Mouse (Mus musculus) cerebellum, adult 8-10 months (tissue): ENCODE measurements around the gene Myl6b.
A peak's percentile ranks its signal among the peaks of the same experiment; 100 is the strongest.

ENCODE experiments used
- DNase-seq: peaks from one replicate; pipeline ENCODE4 v3.0.0; 2022

Gene Myl6b

DNA sequence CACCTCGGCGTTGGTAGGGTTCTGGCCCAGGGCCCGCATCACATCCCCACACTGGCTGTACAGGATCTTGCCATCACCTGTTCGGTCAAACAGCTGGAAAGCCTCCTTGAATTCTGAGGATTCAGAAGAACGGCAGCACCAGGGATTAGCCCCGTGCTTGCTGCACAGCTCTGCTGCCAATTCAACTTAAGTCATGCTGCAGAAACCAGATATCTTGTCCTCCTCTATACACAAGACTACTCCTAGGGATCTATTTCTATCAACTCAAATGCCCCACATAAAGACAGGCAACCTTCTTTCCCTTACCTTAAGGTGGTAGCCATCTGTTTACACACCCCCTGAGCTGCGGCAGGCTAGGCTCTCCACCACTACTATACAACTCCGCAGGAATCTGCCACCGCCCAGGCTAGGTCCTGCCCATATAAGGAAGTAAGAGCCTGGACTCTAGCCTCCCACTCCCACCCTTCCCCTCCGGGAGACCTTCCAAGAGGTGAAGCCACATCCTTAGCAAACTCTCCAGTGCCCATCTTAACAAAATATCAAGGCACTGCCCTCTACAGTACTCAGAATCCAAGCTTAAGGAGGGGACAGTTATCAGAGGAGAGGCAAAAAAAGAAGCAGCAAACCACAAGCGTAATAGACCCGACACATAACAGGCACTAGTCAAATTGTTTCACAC lies 5.7 kb downstream of the Myl6b start:
- DNase-seq: peak; percentile 55

DNA sequence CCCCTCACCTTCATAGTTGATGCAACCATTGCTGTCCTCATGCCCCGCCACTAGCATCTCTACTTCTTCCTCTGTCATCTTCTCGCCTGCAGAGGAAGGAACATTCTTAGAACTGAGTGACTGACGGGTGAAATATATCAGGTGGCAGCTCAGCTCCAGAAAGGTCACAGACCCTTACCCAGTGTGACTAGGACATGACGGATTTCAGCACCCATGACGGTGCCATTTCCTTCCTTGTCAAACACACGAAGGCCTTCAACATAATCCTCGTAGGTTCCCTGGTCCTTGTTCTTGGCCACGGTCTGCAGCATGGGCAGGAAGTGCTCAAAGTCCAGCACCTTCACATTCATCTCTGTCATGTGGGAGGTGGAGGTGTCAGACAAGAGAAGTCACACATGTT lies 6.4 kb downstream of the Myl6b start:
- DNase-seq: peak; percentile 23

DNA sequence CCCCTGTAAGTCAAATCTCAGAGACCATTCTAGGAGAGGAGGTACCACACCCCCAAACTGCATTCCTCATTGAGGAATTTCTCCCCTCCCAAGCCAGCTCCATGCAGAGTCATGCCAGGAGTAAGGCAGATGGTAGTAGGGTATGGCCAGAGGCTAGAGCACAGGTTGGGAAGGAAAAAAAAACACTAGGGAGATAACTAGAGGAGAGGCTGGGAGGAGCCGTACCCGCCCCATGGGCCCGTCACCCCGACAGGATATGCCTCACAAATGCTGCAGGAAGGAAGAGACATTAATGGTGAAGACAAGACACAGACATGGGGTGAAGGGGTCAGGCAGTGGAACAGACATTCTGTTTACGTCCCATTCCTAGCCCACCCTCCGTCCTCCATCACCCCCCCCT lies 7.0 kb downstream of the Myl6b start:
- DNase-seq: peak; percentile 32

DNA sequence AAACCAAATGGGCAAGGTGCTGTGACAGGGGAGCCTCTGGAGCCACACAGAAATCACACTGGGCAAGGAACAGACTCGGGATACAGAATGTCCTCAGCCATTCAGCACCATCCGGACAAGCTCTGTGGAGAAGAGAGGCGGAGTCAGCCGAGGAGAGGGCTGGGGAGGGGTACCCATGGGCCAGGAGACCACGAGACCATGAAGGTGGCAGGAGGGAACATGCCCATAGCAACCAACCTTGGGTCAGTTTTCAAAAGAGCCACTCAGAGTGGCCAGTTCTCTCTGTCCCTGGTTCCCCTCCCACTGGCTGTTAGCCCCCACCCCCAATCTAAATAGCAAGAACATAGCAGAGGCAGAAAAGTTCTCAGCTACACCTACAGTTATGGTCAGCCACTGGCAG lies 7.6 kb downstream of the Myl6b start:
- no peak for DNase-seq

DNA sequence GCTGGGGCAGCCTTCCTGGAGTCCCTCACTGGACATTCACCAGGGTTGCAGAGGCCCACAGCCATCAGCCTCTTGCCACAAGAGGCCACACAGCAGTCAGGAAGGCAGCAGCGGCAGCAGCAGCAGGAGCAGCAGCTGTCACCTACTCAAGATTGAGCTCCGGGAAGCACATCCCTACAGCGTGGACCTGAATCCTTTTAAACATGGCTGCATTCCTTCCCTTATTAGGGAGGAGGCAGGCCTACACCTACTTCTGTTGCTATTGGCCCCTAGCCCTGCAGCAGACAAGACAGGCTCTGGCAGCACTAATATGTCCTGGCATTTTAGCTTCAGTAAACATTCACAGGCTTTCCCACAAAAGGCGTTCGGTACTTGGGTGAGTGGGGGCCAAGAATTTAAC lies 8.3 kb downstream of the Myl6b start:
- DNase-seq: no peak

DNA sequence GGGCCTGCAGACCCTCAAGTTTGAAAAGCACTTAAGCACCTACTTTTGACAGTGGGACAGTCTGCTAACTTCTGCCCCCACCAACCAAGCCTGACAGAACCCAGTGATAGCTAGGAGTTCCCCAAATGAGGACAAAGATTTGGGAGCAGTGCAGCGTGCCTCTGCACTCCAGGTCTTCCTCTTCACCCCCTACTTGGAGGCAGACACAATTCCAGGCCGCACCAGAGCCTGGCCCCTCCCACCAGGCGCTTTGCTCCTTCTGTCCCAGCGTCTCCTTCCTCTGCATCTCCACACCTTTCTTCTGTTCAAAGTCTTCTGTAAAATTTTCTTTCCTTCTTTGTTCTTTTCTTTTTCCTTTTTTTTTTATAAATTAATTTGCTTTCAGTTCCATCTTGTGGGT lies 8.7 kb downstream of the Myl6b start:
- DNase-seq: peak; percentile 25

DNA sequence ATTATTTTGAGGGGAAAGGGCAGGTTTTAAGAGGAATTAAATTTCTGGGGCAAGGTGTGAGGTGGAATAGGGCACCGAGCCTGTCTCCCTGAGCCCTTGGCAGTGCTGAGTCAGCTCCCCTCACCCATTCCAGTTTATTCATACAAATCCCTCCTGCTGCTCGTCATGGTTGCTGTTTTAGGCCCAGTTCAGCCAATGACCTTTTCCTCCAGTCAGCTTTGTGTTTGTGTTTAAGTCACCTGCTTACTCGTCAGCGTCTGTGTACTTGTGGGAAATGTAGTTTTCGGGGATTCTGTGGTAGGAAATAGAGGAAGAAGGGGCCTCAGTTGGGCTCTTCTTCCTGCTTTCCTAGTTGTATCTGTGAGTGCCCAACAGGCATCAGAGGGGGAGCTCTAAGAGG lies 9.1 kb downstream of the Myl6b start:
- DNase-seq: no peak

DNA sequence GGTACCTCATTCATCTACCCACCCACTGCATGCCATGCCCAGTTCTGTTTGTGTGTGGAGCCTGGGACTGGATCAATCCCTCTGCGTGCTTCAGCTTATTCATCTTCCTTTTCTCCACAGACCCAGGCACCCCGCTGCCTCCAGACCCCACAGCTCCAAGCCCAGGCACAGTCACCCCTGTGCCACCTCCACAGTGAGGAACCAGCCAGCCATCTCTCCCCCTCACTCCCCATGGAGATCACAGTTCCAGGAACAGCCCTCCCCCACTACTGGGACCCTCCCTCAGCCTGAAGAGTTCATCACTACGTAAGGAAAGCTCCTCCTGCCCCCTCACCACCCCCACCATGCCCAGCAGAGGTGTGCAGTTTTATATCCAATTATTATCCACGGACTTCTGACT lies 9.7 kb downstream of the Myl6b start:
- DNase-seq: no peak

DNA sequence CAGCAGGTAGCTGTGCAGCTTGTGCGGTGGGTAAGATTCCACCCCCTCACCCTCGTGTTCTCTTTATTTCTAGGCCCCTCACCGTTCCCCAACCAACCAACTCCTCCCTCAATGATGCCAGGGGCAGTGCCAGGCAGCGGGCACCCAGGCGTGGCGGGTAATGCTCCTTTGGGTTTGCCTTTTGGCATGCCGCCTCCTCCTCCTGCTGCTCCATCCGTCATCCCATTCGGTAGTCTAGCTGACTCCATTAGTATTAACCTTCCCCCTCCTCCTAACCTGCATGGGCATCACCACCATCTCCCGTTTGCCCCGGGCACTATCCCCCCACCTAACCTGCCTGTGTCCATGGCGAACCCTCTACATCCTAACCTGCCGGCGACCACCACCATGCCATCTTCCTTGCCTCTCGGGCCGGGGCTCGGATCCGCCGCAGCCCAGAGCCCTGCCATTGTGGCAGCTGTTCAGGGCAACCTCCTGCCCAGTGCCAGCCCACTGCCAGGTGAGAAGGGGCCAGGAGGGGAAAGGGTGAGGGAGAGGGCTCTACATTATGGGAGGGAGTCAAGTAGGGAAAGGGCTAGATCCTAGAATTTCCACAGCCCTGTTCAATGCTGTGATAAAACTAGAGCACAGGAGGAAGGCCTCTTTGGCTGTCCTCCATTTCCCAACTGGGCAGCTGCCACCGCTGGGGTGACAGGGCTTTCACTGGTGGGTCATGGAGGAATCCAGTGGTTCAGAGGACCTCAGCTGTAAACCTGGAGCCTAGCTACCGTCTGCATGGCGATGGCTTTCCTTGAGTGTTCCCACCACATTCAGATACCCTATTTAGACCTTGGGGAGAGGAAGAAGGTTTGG lies 10.4 kb downstream of the Myl6b start:
- DNase-seq: peak; percentile 58

DNA sequence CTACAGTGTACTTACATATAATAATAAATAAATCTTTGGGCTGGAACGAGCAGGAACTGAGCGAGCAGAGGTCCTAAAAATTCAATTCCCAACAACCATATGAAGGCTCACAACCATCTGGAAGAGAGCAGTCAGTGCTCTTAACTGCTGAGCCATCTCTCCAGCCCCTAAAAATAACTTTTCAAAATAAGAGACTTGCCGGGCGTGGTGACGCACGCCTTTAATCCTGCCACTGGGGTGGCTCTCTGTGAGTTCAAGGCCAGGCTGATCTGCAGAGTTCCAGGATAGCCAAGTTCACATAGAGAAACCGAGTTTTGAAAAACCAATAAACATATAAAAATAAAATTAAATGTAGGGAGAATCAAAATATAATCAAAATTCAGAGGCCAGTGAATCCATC lies 12.1 kb downstream of the Myl6b start:
- DNase-seq: no peak

DNA sequence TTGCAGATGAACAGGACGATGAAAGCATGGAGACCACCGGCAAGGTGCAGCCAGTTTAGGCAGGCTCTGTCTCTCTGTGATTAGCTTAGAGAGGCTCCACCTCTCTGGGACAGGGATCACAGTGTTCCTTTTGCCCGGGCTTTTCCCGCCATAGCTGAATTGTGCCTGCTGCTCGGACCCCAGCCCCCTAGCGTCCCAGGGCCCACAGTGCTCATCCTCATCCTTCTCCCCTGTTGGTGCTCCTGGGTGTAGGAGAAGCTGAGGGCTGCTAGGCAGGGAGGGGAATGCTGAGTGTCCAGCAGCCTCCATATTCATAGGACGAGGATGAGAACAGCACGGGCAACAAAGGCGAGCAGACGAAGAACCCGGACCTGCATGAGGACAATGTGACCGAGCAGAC lies 24.1 kb downstream of the Myl6b start:
- no peak for DNase-seq

DNA sequence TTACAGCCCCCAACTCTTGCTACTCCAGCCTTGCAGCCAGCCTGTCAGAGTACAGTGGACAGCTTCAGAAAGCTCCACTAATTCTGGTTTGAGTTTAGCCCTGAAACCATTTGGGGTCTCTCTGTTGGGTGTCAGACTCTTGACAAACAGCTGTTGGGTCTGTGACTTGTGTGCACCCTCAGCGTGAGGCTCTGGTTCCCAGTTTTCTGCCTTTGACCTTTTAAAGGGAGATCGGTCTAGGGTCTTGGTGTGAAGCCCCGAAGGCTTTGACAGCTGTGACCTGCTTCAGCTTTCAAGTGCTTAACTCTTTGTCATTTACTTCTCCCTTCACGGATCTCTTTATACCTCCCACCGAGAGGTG lies 38.2 kb downstream of the Myl6b start:
- DNase-seq: no peak

DNA sequence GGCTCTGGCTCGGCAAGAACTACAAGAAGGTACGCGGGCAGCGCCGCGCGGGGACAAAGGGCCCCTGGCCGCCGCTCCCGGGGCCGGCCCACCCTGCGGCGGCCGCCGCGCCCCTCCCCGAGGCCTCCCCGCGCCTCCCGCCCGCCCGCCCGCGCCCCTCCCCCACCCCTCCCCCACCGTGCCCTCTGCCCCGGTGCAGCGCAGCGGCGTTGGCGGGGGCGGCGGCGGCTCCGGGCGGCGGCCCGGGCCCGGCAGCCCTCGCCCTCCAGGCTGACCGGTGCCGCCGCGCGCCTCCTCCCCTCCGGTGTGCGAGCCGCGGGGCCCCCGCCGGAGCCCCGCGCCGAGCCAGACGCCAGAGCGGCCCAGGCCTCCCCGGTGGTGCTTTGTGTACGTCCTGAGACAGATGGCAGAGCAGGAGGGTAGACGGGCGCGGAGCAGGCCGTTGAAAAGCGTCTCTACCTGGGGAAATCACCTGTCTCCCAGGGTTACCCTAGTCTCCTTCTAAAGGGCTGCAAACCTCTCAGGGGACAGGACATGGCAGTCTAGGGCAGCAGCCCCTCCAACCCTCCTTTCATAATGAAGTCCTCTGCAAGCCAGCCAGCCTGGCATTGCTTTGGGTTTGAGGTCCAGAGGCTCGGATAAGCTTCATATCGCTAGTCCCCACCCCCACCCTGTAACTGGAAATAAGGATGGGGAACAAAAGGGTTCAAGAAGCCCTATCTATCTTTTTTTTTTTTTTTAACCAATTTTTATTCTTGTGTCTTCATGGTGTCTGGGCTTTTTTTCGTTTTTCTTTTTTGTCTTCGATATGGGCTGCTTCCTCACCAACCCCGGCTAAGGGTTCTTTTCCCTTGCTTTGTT lies 38.8 kb downstream of the Myl6b start:
- DNase-seq: peak; percentile 62

DNA sequence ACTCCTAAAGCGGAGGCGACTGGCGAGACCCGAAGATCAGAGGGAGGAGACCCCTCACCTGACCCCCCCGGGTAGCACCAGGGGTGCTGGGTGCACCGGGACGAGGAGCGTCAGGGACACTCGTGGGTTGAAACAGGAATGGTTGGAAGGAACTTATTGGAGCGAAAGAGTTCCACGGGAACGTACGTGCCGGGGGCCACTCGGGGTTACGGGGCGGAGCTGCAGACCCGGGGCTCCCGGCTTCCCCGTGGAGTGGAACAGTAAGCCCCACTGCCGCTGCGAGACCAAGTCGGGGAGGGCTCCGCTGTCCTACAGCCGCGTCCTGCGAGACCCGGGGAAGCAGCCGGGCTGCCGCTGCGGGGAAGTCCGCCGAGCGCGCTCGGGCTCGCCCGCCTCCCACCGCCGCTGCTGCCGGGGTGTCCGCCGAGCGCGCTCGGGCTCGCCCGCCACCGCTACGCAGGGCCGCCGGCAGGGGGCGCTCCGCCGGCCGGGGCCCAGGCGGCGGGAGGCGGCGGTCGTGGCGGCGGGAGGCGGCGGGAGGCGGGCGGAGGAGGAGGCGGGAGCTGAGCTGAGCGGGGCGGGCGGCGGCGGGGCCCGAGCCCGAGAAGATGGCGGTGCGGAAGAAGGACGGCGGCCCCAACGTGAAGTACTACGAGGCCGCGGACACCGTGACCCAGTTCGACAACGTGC lies 39.6 kb downstream of the Myl6b start, which contains the start of gene Smarcc2:
Smarcc2 (plus strand) TSS at position 530 of the 690 bp plus-strand sequence.
- peak; percentile 83 for DNase-seq

DNA sequence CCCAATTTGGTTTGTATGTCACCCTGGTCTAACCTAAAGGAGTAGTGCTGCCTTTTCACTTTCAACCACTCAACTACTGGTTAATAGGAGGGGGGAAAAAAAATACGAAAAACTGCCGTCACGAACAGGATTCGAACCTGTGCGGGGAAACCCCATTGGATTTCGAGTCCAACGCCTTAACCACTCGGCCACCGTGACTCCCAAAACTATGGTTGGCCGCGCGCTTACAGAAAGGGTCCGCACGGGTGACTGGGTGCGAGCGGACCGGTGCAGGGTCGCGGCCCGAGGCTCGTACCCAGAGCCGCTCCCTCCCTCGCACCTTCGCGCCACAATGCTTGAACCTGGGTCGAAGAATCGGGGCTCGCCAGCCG lies 40.2 kb downstream of the Myl6b start:
- DNase-seq: peak; percentile 95

DNA sequence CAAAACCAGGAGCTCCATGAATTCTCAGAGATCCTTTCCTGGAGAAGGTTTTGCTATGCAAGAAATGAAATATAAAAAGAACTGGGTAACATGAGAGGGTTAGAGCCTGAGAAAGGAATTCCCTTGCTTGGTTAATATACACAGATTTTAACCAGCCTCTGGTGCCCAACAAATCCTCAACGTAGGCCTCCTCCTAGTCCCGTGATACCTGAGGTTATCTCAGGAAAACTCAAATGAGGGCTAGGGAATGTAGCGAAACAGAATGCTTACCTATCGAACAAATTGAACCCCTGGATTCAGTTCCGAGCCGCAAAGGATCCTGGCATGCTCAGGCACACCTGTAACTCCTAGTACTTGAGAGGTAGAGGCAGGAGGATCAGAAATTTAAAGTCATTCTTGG lies 40.8 kb downstream of the Myl6b start:
- no peak for DNase-seq

DNA sequence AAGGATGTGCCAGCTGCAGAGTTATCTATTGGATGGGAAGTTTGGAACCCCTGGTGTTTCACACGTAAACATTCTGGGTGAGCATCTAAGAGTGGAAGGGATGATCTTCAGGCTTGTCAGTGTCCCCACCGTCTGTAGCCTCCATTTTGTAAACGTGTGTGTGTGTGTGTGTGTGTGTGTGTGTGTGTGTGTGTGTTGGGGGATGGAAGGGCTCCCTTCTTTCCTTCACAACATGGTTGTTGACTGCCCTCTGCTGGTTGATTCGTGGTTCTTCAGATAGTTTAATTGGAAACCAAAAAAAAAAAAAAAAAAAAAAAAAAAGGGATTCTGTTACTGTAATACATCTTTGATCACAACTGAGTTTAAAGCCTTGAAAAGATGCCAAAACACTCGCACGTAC lies 43.2 kb downstream of the Myl6b start:
- peak; percentile 70 for DNase-seq

DNA sequence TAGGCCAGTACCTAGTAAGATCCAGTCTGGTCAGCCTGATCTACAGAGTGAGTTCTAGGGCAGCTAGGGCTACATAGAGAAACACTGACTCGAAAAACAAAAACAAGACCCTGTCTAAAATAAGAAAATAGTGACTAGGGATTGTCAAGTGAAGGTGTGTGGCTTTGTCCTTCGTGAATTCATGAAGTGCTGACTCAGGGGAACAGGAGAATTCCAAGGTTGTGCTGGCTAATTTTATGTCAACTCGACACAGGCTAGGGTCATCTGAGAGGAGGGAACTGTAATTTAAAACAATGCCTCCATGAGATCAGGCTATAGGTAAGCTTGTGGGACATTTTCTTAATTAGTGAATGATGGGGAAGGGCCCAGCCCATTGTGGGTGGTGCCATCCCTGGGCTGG lies 44.0 kb downstream of the Myl6b start:
- DNase-seq: no peak

DNA sequence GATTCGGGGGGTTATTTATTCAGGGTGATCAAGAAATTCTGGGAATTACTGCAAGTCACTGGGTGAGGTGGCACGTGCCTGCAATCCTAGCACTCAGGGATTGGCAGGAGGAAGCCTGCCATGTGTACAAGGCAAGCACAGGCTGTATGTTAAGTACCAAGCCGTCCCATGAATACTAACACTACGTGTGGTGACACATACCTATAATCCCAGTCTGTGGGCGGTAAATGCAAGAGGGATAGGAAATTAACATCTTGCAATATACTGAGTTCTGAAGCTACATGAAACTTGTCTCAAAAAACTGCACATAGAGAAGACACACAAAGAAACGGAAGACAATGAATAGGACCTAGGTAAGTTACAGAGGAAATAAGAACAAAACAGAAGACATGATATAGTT lies 47.5 kb downstream of the Myl6b start:
- no peak for DNase-seq

DNA sequence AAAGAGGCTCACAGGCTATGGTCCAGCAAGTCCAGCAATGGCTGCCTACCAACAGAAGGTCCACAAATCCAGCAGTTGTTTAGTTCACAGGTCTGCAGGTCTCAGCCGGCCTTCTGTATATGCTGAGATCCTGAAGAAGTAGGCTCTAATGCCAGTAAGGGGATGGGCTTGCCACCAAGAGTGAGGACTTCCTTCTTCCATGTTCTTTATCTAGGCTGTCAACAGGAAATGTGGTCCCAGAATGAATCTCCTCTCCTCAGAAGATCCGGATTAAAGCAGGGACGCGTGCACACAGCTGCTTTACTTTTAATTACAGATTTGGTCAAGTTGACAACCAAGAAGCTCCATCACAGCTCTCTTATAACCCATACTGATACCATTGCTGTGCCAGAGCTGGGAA lies 53.1 kb downstream of the Myl6b start:
- DNase-seq: no peak

DNA sequence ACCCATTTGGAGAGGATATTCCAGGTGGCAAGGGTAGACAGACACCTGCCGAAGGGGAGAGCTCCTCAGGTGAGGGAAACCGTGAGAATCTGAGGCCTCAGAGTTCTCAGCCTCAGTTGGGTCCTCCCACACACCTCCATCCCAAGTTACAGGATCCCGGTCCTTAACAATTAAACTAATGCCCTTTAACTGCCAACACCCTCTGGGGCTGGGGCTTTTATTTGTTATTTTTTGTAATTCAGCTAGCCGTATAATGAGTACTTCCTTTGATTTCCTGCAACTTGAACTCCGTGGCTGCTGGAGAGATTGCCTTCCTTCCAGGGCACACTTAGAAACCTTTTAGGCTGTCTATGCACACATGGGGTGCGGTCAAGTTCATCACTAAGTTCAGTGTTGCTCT lies 54.1 kb downstream of the Myl6b start:
- DNase-seq: no peak
